ENCODE assay signal across 10 mouse cellular contexts in the genomic region with DNA sequence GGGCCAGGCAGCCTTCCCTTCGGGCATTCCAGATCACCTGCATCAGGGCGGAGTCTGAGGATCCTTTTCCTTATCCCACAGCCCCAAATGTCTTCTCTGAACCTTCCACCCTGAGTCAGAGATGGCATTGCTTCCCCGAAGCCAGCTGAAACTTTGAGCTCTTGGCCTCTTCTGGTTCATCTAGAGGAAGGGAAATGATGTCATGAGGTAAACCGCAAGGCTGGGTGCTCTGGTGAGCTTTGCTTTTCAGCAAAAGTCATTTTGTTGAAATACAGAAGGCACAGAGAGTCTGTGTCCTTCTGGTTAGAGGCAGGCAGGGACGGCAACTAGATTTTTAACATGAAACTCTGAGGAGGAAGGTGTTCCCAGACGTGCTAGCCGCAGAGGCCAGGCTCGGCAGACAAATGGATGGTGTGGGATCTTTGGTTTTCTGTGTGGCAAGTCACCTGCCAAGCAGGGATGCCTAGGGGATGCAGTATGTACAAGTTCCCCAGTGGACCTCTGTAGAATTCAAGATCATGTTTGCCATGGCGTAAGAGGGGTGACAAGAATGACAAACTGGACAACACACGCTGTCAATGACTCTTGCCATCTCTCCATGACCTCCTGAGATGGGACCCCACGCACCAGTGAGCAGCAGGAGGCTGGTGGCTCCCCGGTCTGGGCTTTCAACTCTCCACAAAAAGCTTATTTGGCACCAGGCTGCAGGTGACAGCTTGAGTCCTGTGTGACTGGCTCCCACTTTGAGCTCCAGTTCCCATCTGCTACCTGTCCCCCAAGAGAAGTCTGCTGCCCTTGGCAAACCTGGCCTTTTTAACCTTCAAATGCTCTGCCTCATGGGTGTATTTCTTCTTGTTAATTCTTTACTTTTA. TPM values are rescaled to one million over a fixed set of nuclear protein-coding genes. Genes with fewer than 3 reads are reported as not detected.
DNase-seq lines count a peak whose midpoint lies in the region; ATAC-seq and TF ChIP-seq lines count a peak whose summit lies in the region.
"Had no signal": no experiment of that assay in that cellular context is flagged by ENCODE, and none has a peak within 500 bp of the region (broad histone marks: within the 10 kb centered on the region; RNA-seq: fewer than 3 reads in every experiment).

No protein-coding gene starts in this region.

- TF ChIP-seq CTCF in lung, postnatal 0 days (IDR thresholded peaks at IDR 0.05) = no peak

- no peaks in the 10 kb centered on the region for H3K27me3 ChIP-seq in lung, postnatal 0 days (replicated peaks; ENCODE audit: insufficient read depth, low read length)
- no peaks in the 10 kb centered on the region for H3K27me3 ChIP-seq in intestine, embryonic 16.5 days (replicated peaks; ENCODE audit: control insufficient read depth, insufficient read depth, low read length)
- H3K27me3 ChIP-seq: heart, embryonic 13.5 days had no signal

- H3K9ac ChIP-seq in lung, postnatal 0 days (replicated peaks; ENCODE audit: low read depth) = no peak overlapping the region
- no peak overlapping the region for H3K9ac ChIP-seq in intestine, embryonic 16.5 days (ENCODE audit: low read depth, low read length)
- H3K9ac ChIP-seq: heart, embryonic 13.5 days had no signal

- H3K9me3 ChIP-seq in lung, postnatal 0 days (ENCODE audit: low read length) = no peaks in the 10 kb centered on the region
- no peaks in the 10 kb centered on the region for H3K9me3 ChIP-seq in intestine, embryonic 16.5 days (ENCODE audit: control insufficient read depth, low read length)
- H3K9me3 ChIP-seq: embryonic facial prominence, embryonic 10.5 days; heart, embryonic 13.5 days had no signal

- WGBS in lung, postnatal 0 days = 77% methylated on average over 12 of the region's 12 CpGs
- 84% methylated on average over 12 of the region's 12 CpGs for WGBS in intestine, embryonic 16.5 days

- H3K36me3 ChIP-seq in lung, postnatal 0 days (ENCODE audit: insufficient read depth, low read length) = no peaks in the 10 kb centered on the region
- no peaks in the 10 kb centered on the region for H3K36me3 ChIP-seq in intestine, embryonic 16.5 days (ENCODE audit: control insufficient read depth, insufficient read depth, low read length)
- H3K36me3 ChIP-seq: embryonic facial prominence, embryonic 10.5 days; heart, embryonic 13.5 days had no signal

- H3K4me1 ChIP-seq in lung, postnatal 0 days (ENCODE audit: insufficient read depth, low read depth, low read length) = no peaks in the 10 kb centered on the region; the same call in 1 of the 2 replicates
- H3K4me1 ChIP-seq in intestine, embryonic 16.5 days (ENCODE audit: control insufficient read depth, insufficient read depth, low read length) = peaks cover 18% of the 10 kb centered on the region

- no peak for DNase-seq in lung, postnatal 0 days (ENCODE audit: low spot score)
- DNase-seq in lung, postnatal 10 days = no peak
- peak; percentile 71 for DNase-seq in cerebellum, adult 11-12 months
- DNase-seq in thymus, postnatal 14 days = peak; percentile 74
- no peak for DNase-seq in MN1 (ENCODE audit: low spot score)
- DNase-seq in neural tube, embryonic 10.5 days (ENCODE audit: extremely low spot score, low spot score) = no peak

- H3K4me2 ChIP-seq in lung, postnatal 0 days (replicated peaks; ENCODE audit: low read depth, low read length) = no peak overlapping the region
- H3K4me2 ChIP-seq in intestine, embryonic 16.5 days (ENCODE audit: low read depth, low read length) = no peak overlapping the region
- H3K4me2 ChIP-seq: heart, embryonic 13.5 days had no signal

- H3K27ac ChIP-seq in lung, postnatal 0 days (ENCODE audit: low read length) = no peak overlapping the region
- H3K27ac ChIP-seq in intestine, embryonic 16.5 days (ENCODE audit: low read length) = no peak overlapping the region
- H3K27ac ChIP-seq: embryonic facial prominence, embryonic 10.5 days; heart, embryonic 13.5 days had no signal

- ATAC-seq in lung, postnatal 0 days = 0 out of 2 replicates have a peak, but pooled peaks have one; percentile 4
- ATAC-seq in megakaryocyte, adult 5-6 weeks (ENCODE audit: poor library complexity, severe bottlenecking) = peak; percentile 89
- no peak for ATAC-seq in intestine, embryonic 16.5 days

- no peak overlapping the region for H3K4me3 ChIP-seq in lung, postnatal 0 days (ENCODE audit: low read depth, low read length)
- H3K4me3 ChIP-seq in intestine, embryonic 16.5 days (ENCODE audit: low read length) = no peak overlapping the region
- H3K4me3 ChIP-seq: embryonic facial prominence, embryonic 10.5 days; heart, embryonic 13.5 days had no signal

- TF ChIP-seq EP300 in lung, postnatal 0 days (IDR thresholded peaks at IDR 0.05) = no peak

RNA-seq across cellular contexts. Expression of a gene that starts 31.2 kb away (rescaled TPM):
- polyA plus RNA-seq in lung, postnatal 0 days (2015; fragmentation: Nextera tagmentation; extraction: Ambion mirVana) = 7.9 and 8.9 TPM in 2 replicates
- 126 and 128 TPM in 2 replicates for total RNA-seq in megakaryocyte, adult 5-6 weeks (2015)
- 66.3 and 84.1 TPM in 2 replicates for total RNA-seq in megakaryocyte, adult 5-6 weeks (2017)
- polyA plus RNA-seq in intestine, embryonic 16.5 days (2015; fragmentation: Nextera tagmentation; extraction: Ambion mirVana) = 5.7 and 6.5 TPM in 2 replicates

Comparison
In these comparisons a context has a peak if more than half of its experiments do, and no peak if none do; other contexts are left out.
1. DNase-seq: peak in cerebellum, adult 11-12 months (single experiment) and thymus, postnatal 14 days (single experiment); none in lung, postnatal 0 days (single experiment), lung, postnatal 10 days (single experiment), MN1 (single experiment) and neural tube, embryonic 10.5 days (single experiment).